ENCODE assay signal across 7 mouse cellular contexts in the genomic region with DNA sequence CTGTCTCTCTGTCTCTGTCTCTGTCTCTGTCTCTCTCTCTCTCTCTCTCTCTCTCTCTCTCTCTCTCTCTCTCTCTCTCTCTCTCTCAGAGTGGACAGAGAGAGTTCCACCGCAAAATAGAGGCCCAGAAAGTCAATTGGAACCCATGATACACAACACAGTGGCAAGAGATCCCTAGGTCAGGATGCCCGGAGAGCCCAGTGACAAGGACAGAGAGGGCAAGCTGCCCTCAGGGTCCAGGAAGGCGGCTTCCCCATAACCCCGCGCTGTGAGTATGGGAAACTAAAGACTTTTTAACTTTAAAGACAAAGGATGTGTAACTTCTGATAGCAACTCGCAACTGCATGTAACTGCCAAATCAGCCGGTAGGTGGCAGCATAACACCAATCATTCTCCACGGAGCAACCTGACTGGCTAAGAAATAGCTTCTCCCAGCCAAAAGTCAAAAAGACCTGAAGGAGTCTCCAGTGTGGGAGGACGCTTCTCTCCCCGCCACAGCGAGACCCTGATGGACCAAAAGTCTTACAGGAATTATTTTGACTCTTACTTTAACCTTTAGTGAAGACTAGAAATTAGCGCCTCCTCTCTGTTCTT.
DNase-seq lines count a peak whose midpoint lies in the region; ATAC-seq and TF ChIP-seq lines count a peak whose summit lies in the region.

No protein-coding gene starts in this region.

- H3K4me3 ChIP-seq in intestine, embryonic 16.5 days (ENCODE audit: low read length): no peak overlapping the region
- no peak overlapping the region for H3K4me3 ChIP-seq in midbrain, embryonic 13.5 days (replicated peaks)
- no peak overlapping the region for H3K4me3 ChIP-seq in small intestine, adult 2 months (ENCODE audit: low read depth, low read length)

- H3K4me2 ChIP-seq in intestine, embryonic 16.5 days (ENCODE audit: low read depth, low read length): no peak overlapping the region
- no peak overlapping the region for H3K4me2 ChIP-seq in midbrain, embryonic 13.5 days (replicated peaks)

- peak; percentile 82 for DNase-seq in adrenal gland, adult 2 months
- DNase-seq in embryo, embryonic 10 days (ENCODE audit: low spot score): peak; percentile 92
- DNase-seq in gastrocnemius, postnatal 10 days: peak; percentile 87
- peak; percentile 79 to 86 for DNase-seq in left cerebral cortex, postnatal 36 days (ENCODE audit: low spot score in 2 of 2)

- peaks cover 4% of the 10 kb centered on the region for H3K4me1 ChIP-seq in intestine, embryonic 16.5 days (ENCODE audit: control insufficient read depth, insufficient read depth, low read length)
- H3K4me1 ChIP-seq in midbrain, embryonic 13.5 days (replicated peaks): 0 out of 2 replicates have a peak, but pooled peaks cover 9% of the 10 kb centered on the region
- peaks cover 16% of the 10 kb centered on the region; the same call in 1 of the 2 replicates for H3K4me1 ChIP-seq in small intestine, adult 2 months (ENCODE audit: control insufficient read depth, insufficient read depth, insufficient read length, low read length)

- H3K9me3 ChIP-seq in intestine, embryonic 16.5 days (ENCODE audit: control insufficient read depth, low read length): peaks cover 3% of the 10 kb centered on the region; the same call in 1 of the 2 replicates
- no peaks in the 10 kb centered on the region for H3K9me3 ChIP-seq in midbrain, embryonic 13.5 days

- peak; percentile 70; the same call in 1 of the 2 replicates for TF ChIP-seq CTCF in small intestine, adult 2 months (IDR thresholded peaks at IDR 0.05; ENCODE audit: extremely low read depth, insufficient read length, insufficient replicate concordance, low read depth, low read length)

- peak overlapping the region; percentile 12; the same call in 1 of the 2 replicates for H3K9ac ChIP-seq in intestine, embryonic 16.5 days (ENCODE audit: low read depth, low read length)
- H3K9ac ChIP-seq in midbrain, embryonic 13.5 days (replicated peaks): no peak overlapping the region

- H3K36me3 ChIP-seq in intestine, embryonic 16.5 days (ENCODE audit: control insufficient read depth, insufficient read depth, low read length): no peaks in the 10 kb centered on the region
- no peaks in the 10 kb centered on the region for H3K36me3 ChIP-seq in midbrain, embryonic 13.5 days
- H3K36me3 ChIP-seq in small intestine, adult 2 months (ENCODE audit: control insufficient read depth, insufficient read depth, low read length): no peaks in the 10 kb centered on the region

- 13% methylated on average over 12 of the region's 12 CpGs for WGBS in intestine, embryonic 16.5 days
- 12% methylated on average over 12 of the region's 12 CpGs for WGBS in midbrain, embryonic 13.5 days
- 14% methylated on average over 12 of the region's 12 CpGs for WGBS in small intestine, adult 2 months

- no peak for TF ChIP-seq POLR2A in small intestine, adult 2 months (IDR thresholded peaks at IDR 0.05; ENCODE audit: low read depth, low read length)

- no peaks in the 10 kb centered on the region for H3K27me3 ChIP-seq in intestine, embryonic 16.5 days (replicated peaks; ENCODE audit: control insufficient read depth, insufficient read depth, low read length)
- H3K27me3 ChIP-seq in midbrain, embryonic 13.5 days: no peaks in the 10 kb centered on the region
- no peaks in the 10 kb centered on the region for H3K27me3 ChIP-seq in small intestine, adult 2 months (ENCODE audit: control insufficient read depth, insufficient read depth, low read length)

- intact Hi-C loops in left cerebral cortex, postnatal 36 days (cut with DNase I): loop anchor here (1.0 to 5.0 kb wide), 3 partner anchors 136 to 611 kb away; no protein-coding TSS in a partner anchor

- no peak overlapping the region for H3K27ac ChIP-seq in intestine, embryonic 16.5 days (ENCODE audit: low read length)
- no peak overlapping the region for H3K27ac ChIP-seq in midbrain, embryonic 13.5 days
- H3K27ac ChIP-seq in small intestine, adult 2 months (ENCODE audit: insufficient read depth, low read depth, low read length): no peak overlapping the region

- no peak for ATAC-seq in intestine, embryonic 16.5 days
- ATAC-seq in midbrain, embryonic 13.5 days: peak; percentile 63
